17 mouse cellular contexts compared by ENCODE assay signal in genomic region chr2:131717561-131717960, GRCm38 (mm10).
DNase-seq lines count a peak whose midpoint lies in the region.
"Had no signal": no experiment of that assay in that cellular context is flagged by ENCODE, and none has a peak within 500 bp of the region (broad histone marks: within the 10 kb centered on the region; RNA-seq: fewer than 3 reads in every experiment).

No protein-coding gene starts in this region.

- H3K9me3 ChIP-seq in heart, embryonic 10.5 days = no peaks in the 10 kb centered on the region
- H3K9me3 ChIP-seq: forebrain, embryonic 12.5 days; G1E; hindbrain, embryonic 10.5 days had no signal

- H3K4me1 ChIP-seq in heart, embryonic 10.5 days = no peaks in the 10 kb centered on the region
- H3K4me1 ChIP-seq: embryonic facial prominence, embryonic 12.5 days; forebrain, embryonic 12.5 days; hindbrain, embryonic 10.5 days had no signal

- H3K27me3 ChIP-seq in heart, embryonic 10.5 days (ENCODE audit: insufficient read depth, poor library complexity, severe bottlenecking) = no peaks in the 10 kb centered on the region
- H3K27me3 ChIP-seq: embryonic facial prominence, embryonic 12.5 days; forebrain, embryonic 12.5 days had no signal

- 83% methylated on average over 5 of the region's 5 CpGs for WGBS in heart, embryonic 10.5 days

- H3K27ac ChIP-seq in heart, embryonic 10.5 days = no peak overlapping the region
- H3K27ac ChIP-seq: embryonic facial prominence, embryonic 12.5 days; forebrain, embryonic 12.5 days; gastrocnemius, adult 2 months; hindbrain, embryonic 10.5 days; hindbrain, embryonic 14.5 days had no signal

- peak; percentile 15 for DNase-seq in adrenal gland, postnatal 14 days
- DNase-seq in adrenal gland, adult 8-10 months = no peak
- peak; percentile 8 for DNase-seq in heart, postnatal 4 days
- DNase-seq in heart, embryonic 10.5 days (ENCODE audit: low spot score) = no peak
- DNase-seq in kidney, postnatal 36 days = peak; percentile 17 to 23
- no peak for DNase-seq in kidney, postnatal 14 days
- DNase-seq in Muller cell, postnatal 12 days (ENCODE audit: inconsistent ontology term) = peak; percentile 55
- DNase-seq in right cerebral cortex, adult 2 months (ENCODE audit: low spot score in 2 of 2) = no peak
- DNase-seq: adrenal gland, postnatal 25 days; B cell, adult 2 months; gastrocnemius, adult 2 months; gastrocnemius, postnatal 25 days had no signal

- no peaks in the 10 kb centered on the region for H3K36me3 ChIP-seq in heart, embryonic 10.5 days
- H3K36me3 ChIP-seq: embryonic facial prominence, embryonic 12.5 days; forebrain, embryonic 12.5 days; G1E; hindbrain, embryonic 10.5 days had no signal

- no peak overlapping the region for H3K4me3 ChIP-seq in heart, embryonic 10.5 days
- H3K4me3 ChIP-seq: embryonic facial prominence, embryonic 12.5 days; forebrain, embryonic 12.5 days; gastrocnemius, adult 2 months; hindbrain, embryonic 10.5 days had no signal

Comparison
In these comparisons a context has a peak if more than half of its experiments do, and no peak if none do; other contexts are left out.
1. DNase-seq: peak in adrenal gland, postnatal 14 days (single experiment), heart, postnatal 4 days (single experiment), kidney, postnatal 36 days (2 of 2) and Muller cell, postnatal 12 days (single experiment); none in adrenal gland, adult 8-10 months (single experiment), heart, embryonic 10.5 days (single experiment), kidney, postnatal 14 days (single experiment) and right cerebral cortex, adult 2 months (0 of 2).